Mouse (Mus musculus) myocyte (in vitro differentiated cells): ENCODE data around the gene 1110008L16Rik. TPM values are rescaled to one million over a fixed set of nuclear protein-coding genes. Genes with fewer than 3 reads are reported as not detected.

ENCODE experiments used
- H3K27me3 ChIP-seq: one replicate; pipeline ENCODE4 v1.6.1; 2011; ENCODE audit not compliant: control insufficient read depth, insufficient read depth, insufficient read length
- H3K36me3 ChIP-seq: one replicate; pipeline ENCODE4 v1.6.1; 2011; ENCODE audit not compliant: control insufficient read depth, insufficient read depth
- H3K4me2 ChIP-seq: one replicate; pipeline ENCODE4 v1.6.1; 2011; ENCODE audit warnings: low read depth, control low read depth
- H3K4me3 ChIP-seq: one replicate; pipeline ENCODE4 v1.5.1; 2011; ENCODE audit warnings: mild to moderate bottlenecking, control low read depth, moderate library complexity
- H3K79me2 ChIP-seq: one replicate; pipeline ENCODE4 v1.6.1; 2011; ENCODE audit not compliant: control insufficient read depth, insufficient read depth
- H3ac ChIP-seq: one replicate; pipeline ENCODE4 v1.6.1; 2011; ENCODE audit not compliant: control insufficient read depth, insufficient read length
- CEBPB ChIP-seq: IDR thresholded peaks from 2 replicates; pipeline ENCODE4 v1.6.1; 2011; ENCODE audit warnings: mild to moderate bottlenecking, moderate library complexity; ENCODE audit not compliant: poor library complexity, insufficient read depth, severe bottlenecking
- E2F4 ChIP-seq: IDR thresholded peaks from one replicate; pipeline ENCODE4 v1.6.1; 2011; ENCODE audit warnings: mild to moderate bottlenecking, control low read depth, moderate library complexity; ENCODE audit not compliant: insufficient read depth
- MAX ChIP-seq: IDR thresholded peaks from one replicate; pipeline ENCODE4 v1.6.1; 2011; ENCODE audit warnings: low read depth, mild to moderate bottlenecking, control low read depth
- MYOD1 ChIP-seq, 3 experiments: IDR thresholded peaks; one replicate each; pipeline ENCODE4 v1.6.1; 2011; ENCODE audit warnings: control low read depth in 2 of 3, low read depth in 2 of 3, mild to moderate bottlenecking in 2 of 3, moderate library complexity in 1 of 3; ENCODE audit not compliant: insufficient read length in 2 of 3, control insufficient read depth in 1 of 3
- MYOG ChIP-seq, 3 experiments: IDR thresholded peaks; one replicate each; pipeline ENCODE4 v1.6.1; 2011; ENCODE audit warnings: control low read depth in 2 of 3, low read depth in 2 of 3, mild to moderate bottlenecking in 2 of 3; ENCODE audit not compliant: insufficient read length in 2 of 3, control insufficient read depth in 1 of 3, insufficient read depth in 1 of 3
- POLR2A ChIP-seq: IDR thresholded peaks from one replicate; pipeline ENCODE4 v1.6.1; 2011; ENCODE audit warnings: low read depth, mild to moderate bottlenecking, control low read depth, moderate library complexity; ENCODE audit not compliant: insufficient read length
- POLR2AphosphoS2 ChIP-seq: IDR thresholded peaks from one replicate; pipeline ENCODE4 v1.6.1; 2011; ENCODE audit warnings: low read depth, control low read depth; ENCODE audit not compliant: insufficient read length
- REST ChIP-seq: IDR thresholded peaks from one replicate; pipeline ENCODE4 v1.6.1; 2011; ENCODE audit warnings: mild to moderate bottlenecking, control low read depth, moderate library complexity; ENCODE audit not compliant: insufficient read depth, insufficient read length
- SRF ChIP-seq: IDR thresholded peaks from one replicate; pipeline ENCODE4 v1.6.1; 2011; ENCODE audit warnings: low read depth; ENCODE audit not compliant: control insufficient read depth, insufficient read length
- TCF12 ChIP-seq: IDR thresholded peaks from one replicate; pipeline ENCODE4 v1.6.1; 2011; ENCODE audit warnings: mild to moderate bottlenecking, control low read depth; ENCODE audit not compliant: poor library complexity, insufficient read depth, severe bottlenecking
- TCF3 ChIP-seq: IDR thresholded peaks from one replicate; pipeline ENCODE4 v1.6.1; 2011; ENCODE audit warnings: low read depth, control low read depth; ENCODE audit not compliant: insufficient read length
- USF1 ChIP-seq: IDR thresholded peaks from one replicate; pipeline ENCODE4 v1.6.1; 2011; ENCODE audit warnings: low read depth, mild to moderate bottlenecking, control low read depth, moderate library complexity
- polyA plus RNA-seq: library from polyadenylated mRNA; unstranded; fragments of >200 nt; fragmentation: generic; extraction: Trizol; gene quantifications from one replicate; pipeline ENCODE4 v1.2.1, GENCODE M21; 2012; ENCODE audit warnings: missing spikeins

1110008L16Rik gene
- polyA plus RNA-seq, 1 experiment, result 8.2 TPM

DNA sequence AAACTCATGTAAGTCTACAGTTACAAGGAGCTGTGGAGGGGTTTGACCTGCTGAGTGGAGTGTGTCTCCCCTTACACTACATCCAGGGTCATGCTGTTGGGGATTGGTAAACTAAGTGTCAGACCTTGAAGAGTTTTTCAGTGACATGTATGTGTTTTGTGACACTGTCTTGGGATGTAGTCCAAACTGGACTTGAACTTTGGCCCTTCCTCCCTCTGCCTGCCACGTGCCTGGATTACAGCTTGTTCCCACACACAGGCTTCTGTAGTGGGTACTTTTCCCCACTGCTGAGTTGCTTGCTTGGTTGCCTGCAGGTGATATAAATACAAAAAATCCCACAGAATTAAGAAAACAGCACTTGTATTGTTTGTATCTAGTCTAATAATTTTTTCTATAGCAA is 116.4 kb downstream of the 1110008L16Rik start:
- H3K36me3 ChIP-seq, result peaks cover 60% of the 10 kb centered on the region
- no peak overlapping the region for H3ac ChIP-seq
- no peak for TF ChIP-seq TCF12
- TF ChIP-seq TCF3, result no peak
- TF ChIP-seq MYOG (IDR thresholded peaks at IDR 0.05; ENCODE audit: control insufficient read depth in 1 of 3, insufficient read depth in 1 of 3, insufficient read length in 2 of 3, low read depth in 2 of 3), result no peak
- no peak for TF ChIP-seq CEBPB
- no peak for TF ChIP-seq MAX
- no peak for TF ChIP-seq MYOD1 (IDR thresholded peaks at IDR 0.05; ENCODE audit: control insufficient read depth in 1 of 3, insufficient read length in 2 of 3, low read depth in 2 of 3)
- TF ChIP-seq SRF, result no peak
- no peak for TF ChIP-seq E2F4
- TF ChIP-seq POLR2AphosphoS2, result no peak
- TF ChIP-seq REST, result no peak
- TF ChIP-seq USF1, result no peak
- no peak overlapping the region for H3K4me2 ChIP-seq
- no peak overlapping the region for H3K4me3 ChIP-seq
- no peaks in the 10 kb centered on the region for H3K27me3 ChIP-seq
- no peaks in the 10 kb centered on the region for H3K79me2 ChIP-seq

DNA sequence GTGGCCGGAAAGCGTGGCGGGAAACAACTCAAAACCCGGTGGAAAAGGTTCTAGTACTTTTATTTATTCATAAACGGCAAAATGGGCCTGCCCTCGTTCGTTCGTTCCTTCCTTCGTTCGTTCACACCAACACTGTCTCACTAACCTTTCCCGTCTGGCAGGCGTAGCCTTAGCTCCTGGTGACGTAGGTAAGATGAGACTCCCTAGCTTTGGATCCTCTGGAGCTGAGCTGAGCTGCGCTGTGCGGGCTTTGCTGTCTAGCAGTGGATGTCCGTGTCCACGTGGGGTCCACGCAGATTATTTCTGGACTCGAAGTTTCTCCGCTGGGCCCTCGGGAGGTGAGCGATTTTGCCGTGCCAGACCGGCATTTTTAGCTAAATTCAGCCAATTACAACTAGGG is 120.8 kb downstream of the 1110008L16Rik start:
- Histone ChIP-seq H3K36me3 (peaks cover 35% of the 10 kb centered on the region), H3ac (no peak overlapping the region), H3K4me2 (no peak overlapping the region), H3K4me3 (no peak overlapping the region), H3K79me2 (no peaks in the 10 kb centered on the region), H3K27me3 (no peaks in the 10 kb centered on the region)
- TF ChIP-seq USF1, result no peak
- no peak for TF ChIP-seq E2F4
- no peak for TF ChIP-seq MYOD1 (IDR thresholded peaks at IDR 0.05; ENCODE audit: control insufficient read depth in 1 of 3, insufficient read length in 2 of 3, low read depth in 2 of 3)
- no peak for TF ChIP-seq REST
- no peak for TF ChIP-seq MYOG (IDR thresholded peaks at IDR 0.05; ENCODE audit: control insufficient read depth in 1 of 3, insufficient read depth in 1 of 3, insufficient read length in 2 of 3, low read depth in 2 of 3)
- TF ChIP-seq POLR2A, result no peak

DNA sequence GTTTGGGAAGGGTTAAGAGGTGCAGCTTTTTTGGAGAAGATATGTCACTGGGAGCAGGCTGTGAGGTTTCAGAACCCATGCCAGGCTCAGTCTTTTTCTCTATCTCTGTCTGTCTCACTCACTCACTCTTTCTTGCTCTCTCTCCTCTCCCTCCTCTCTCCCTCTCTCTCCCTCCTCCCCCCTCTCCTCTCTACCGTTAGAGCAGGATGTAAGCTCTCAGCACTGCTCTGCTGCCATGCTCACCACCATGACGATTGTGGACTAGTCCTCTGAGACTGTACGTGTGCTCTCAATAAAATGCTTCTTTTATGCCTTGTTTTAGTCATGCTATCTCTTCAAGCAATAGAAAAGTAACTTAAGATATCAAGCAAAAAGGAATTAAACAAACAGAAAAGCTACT is 122.7 kb downstream of the 1110008L16Rik start:
- H3ac ChIP-seq, result no peak overlapping the region
- H3K4me3 ChIP-seq, result no peak overlapping the region
- H3K4me2 ChIP-seq, result no peak overlapping the region
- no peaks in the 10 kb centered on the region for H3K27me3 ChIP-seq
- H3K36me3 ChIP-seq, result peaks cover 17% of the 10 kb centered on the region
- TF ChIP-seq REST, result no peak
- TF ChIP-seq USF1, result no peak
- H3K79me2 ChIP-seq, result no peaks in the 10 kb centered on the region

DNA sequence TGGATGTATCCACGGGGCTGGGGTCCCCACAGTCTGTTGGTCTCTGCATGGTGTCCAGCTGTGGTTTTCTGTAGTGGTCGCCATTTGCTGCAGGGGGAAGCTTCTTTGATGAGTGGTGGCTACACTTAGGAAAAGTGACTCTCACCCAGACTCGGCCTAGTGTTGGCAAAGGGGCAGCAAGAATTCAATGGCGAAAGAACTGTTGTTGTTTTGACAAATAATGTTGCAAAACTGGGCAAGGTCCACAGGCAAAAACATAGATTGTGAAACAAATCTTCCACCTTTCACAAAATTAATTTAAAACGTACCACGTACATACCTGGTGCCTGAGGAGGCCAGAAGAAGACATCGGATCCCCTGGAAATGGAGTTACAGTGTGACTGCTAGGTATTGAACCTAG is 126.9 kb downstream of the 1110008L16Rik start:
- Histone ChIP-seq H3K4me3 (no peak overlapping the region), H3K27me3 (no peaks in the 10 kb centered on the region), H3K79me2 (no peaks in the 10 kb centered on the region), H3ac (no peak overlapping the region), H3K4me2 (no peak overlapping the region), H3K36me3 (no peaks in the 10 kb centered on the region)
- no peak for TF ChIP-seq SRF
- no peak for TF ChIP-seq REST
- TF ChIP-seq TCF12, result no peak
- TF ChIP-seq POLR2AphosphoS2, result no peak
- TF ChIP-seq POLR2A, result no peak
- TF ChIP-seq USF1, result no peak
- no peak for TF ChIP-seq CEBPB
- TF ChIP-seq E2F4, result no peak
- no peak for TF ChIP-seq MYOD1 (IDR thresholded peaks at IDR 0.05; ENCODE audit: control insufficient read depth in 1 of 3, insufficient read length in 2 of 3, low read depth in 2 of 3)
- TF ChIP-seq MYOG (IDR thresholded peaks at IDR 0.05; ENCODE audit: control insufficient read depth in 1 of 3, insufficient read depth in 1 of 3, insufficient read length in 2 of 3, low read depth in 2 of 3), result no peak
- no peak for TF ChIP-seq TCF3
- no peak for TF ChIP-seq MAX

DNA sequence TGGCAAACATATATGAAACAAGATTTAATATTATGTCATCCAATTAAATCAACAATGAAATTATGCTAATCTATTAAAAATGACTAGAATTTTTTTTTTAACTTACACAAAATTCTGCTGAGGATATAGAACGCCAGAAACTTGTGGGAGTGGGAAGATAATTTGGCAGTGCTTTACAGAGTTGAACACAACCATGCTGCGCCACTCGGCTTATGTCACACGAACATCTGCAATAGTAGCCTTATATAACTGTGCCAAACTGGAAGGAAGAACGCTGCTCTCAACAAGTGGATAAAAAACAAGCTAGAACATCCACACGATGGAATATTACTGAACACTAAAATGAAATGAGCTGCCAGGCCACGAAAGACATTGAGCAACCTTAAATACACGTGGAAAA is 129.8 kb downstream of the 1110008L16Rik start:
- Histone ChIP-seq H3K27me3 (no peaks in the 10 kb centered on the region), H3ac (no peak overlapping the region), H3K4me2 (no peak overlapping the region), H3K36me3 (no peaks in the 10 kb centered on the region), H3K79me2 (no peaks in the 10 kb centered on the region), H3K4me3 (no peak overlapping the region)
- TF ChIP-seq MAX (no peak), CEBPB (no peak), POLR2AphosphoS2 (no peak), REST (no peak), E2F4 (no peak), USF1 (no peak), MYOG (IDR thresholded peaks at IDR 0.05; ENCODE audit: control insufficient read depth in 1 of 3, insufficient read depth in 1 of 3, insufficient read length in 2 of 3, low read depth in 2 of 3) (no peak), MYOD1 (IDR thresholded peaks at IDR 0.05; ENCODE audit: control insufficient read depth in 1 of 3, insufficient read length in 2 of 3, low read depth in 2 of 3) (no peak), TCF3 (no peak), POLR2A (no peak), SRF (no peak), TCF12 (no peak)
